Mouse (Mus musculus) lung, postnatal 0 days (tissue): ENCODE results near the gene Muc3.

Experiments
- CTCF ChIP-seq: IDR thresholded peaks from 2 replicates; pipeline ENCODE4 v1.5.1; 2016; ENCODE audit warnings: antibody characterized with exemption, mild to moderate bottlenecking
- EP300 ChIP-seq: IDR thresholded peaks from 2 replicates; pipeline ENCODE4 v1.6.1; 2016; ENCODE audit warnings: antibody characterized with exemption, mild to moderate bottlenecking, control low read depth

DNA sequence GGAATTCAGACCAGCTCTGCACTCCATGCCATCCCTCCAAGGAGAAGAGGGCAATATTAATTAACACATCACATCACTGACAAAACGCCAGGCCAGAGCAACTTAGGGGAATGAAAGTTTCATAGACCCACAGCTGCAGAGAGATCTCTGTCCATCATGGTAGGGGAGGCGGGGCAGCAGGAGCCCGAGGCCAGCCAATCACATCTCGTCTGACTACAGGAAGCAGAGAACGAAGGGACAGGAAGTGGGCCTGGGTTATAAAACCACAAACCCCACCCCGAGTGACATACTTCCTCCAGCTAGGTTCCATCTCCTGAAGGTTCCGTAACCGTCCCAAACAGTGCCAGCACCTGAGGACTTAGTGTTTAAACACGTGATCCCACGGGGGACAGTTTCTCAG is 54.0 kb downstream of the Muc3 start:
- no peak for TF ChIP-seq EP300
- TF ChIP-seq CTCF, result no peak
